Mouse (Mus musculus) heart, adult 2 months (tissue): ENCODE measurements around the gene Plekha5.

Experiments used
- CTCF ChIP-seq: fragments of 200-600 bp; IDR thresholded peaks from 2 replicates; pipeline ENCODE4 v1.8.1; 2022; ENCODE audit warnings: antibody characterized with exemption, mild to moderate bottlenecking, moderate library complexity
- POLR2A ChIP-seq: fragments of 200-500 bp; IDR thresholded peaks from 2 replicates; pipeline ENCODE4 v1.6.1; 2011; ENCODE audit warnings: mild to moderate bottlenecking, low read depth, low read length, control low read depth; ENCODE audit not compliant: insufficient read depth

DNA sequence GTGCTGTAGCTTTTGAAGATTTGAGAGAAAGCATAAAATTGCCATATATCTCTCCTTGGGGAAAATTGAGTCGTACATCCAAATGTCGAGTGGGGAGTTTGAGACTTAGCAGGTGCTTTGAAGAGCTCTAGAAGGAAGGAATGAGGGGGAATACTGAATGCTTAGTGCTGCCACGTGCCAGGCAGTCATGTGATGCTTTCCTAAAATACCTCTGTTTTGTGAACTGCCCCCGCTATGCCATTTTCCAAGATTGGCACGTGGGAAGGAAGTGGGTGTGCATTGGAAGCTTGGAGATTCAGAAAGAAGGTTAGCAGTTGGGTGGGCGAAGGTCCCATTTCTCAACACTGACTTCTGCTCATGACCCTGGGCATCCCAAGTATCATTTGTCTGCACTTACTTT lies 68.2 kb downstream of the Plekha5 start:
- no peak for TF ChIP-seq POLR2A
- no peak for TF ChIP-seq CTCF
